Mouse (Mus musculus) CD4-positive helper T cell, adult 2 months (primary cell): ENCODE measurements around the gene Crocc.

Source experiments
- DNase-seq: peaks from one replicate; pipeline ENCODE4 v3.0.0-alpha.2; 2012; ENCODE audit warnings: low read depth, missing footprints, low spot score

The Crocc gene

GRCm38 (mm10) chr4:141060426-141061301 lies at the start of gene Crocc:
Gene Crocc (minus strand): TSS chr4:141060550.
- peak; percentile 99 for DNase-seq

- DNase-seq: no peak
Measured at GRCm38 (mm10) chr4:141108196-141108732, 47.9 kb upstream of the Crocc start.

GRCm38 (mm10) chr4:141106526-141107183 lies 46.3 kb upstream of the Crocc start:
- no peak for DNase-seq

- no peak for DNase-seq
Measured at GRCm38 (mm10) chr4:141101855-141102254, 41.5 kb upstream of the Crocc start.

GRCm38 (mm10) chr4:141101291-141101690 lies 40.9 kb upstream of the Crocc start:
- DNase-seq: no peak

GRCm38 (mm10) chr4:141099956-141100355 lies 39.6 kb upstream of the Crocc start:
- DNase-seq: no peak

GRCm38 (mm10) chr4:141098935-141099334 lies 38.6 kb upstream of the Crocc start:
- peak; percentile 22 for DNase-seq

GRCm38 (mm10) chr4:141096710-141097109 lies 36.4 kb upstream of the Crocc start:
- no peak for DNase-seq

- no peak for DNase-seq
Measured at GRCm38 (mm10) chr4:141095016-141095415, 34.7 kb upstream of the Crocc start.

GRCm38 (mm10) chr4:141088714-141089113 lies 28.4 kb upstream of the Crocc start:
- no peak for DNase-seq

- DNase-seq: no peak
Measured at GRCm38 (mm10) chr4:141088033-141088432, 27.7 kb upstream of the Crocc start, which contains the start of gene Spata21. Gene Spata21 (plus strand): TSS chr4:141088333.

- no peak for DNase-seq
Measured at GRCm38 (mm10) chr4:141086862-141087261, 26.5 kb upstream of the Crocc start.

- peak; percentile 15 for DNase-seq
Measured at GRCm38 (mm10) chr4:141078510-141079137, 18.3 kb upstream of the Crocc start.

GRCm38 (mm10) chr4:141077681-141078509 lies 17.5 kb upstream of the Crocc start, which contains the start of gene Necap2:
Gene Necap2 (minus strand): TSS chr4:141078357.
- peak; percentile 95 for DNase-seq

- DNase-seq: peak; percentile 18
Measured at GRCm38 (mm10) chr4:141076761-141077506, 16.6 kb upstream of the Crocc start.

- DNase-seq: no peak
Measured at GRCm38 (mm10) chr4:141074109-141074508, 13.8 kb upstream of the Crocc start.

- DNase-seq: no peak
Measured at GRCm38 (mm10) chr4:141073661-141074060, 13.3 kb upstream of the Crocc start.

- DNase-seq: no peak
Measured at GRCm38 (mm10) chr4:141072502-141072901, 12.2 kb upstream of the Crocc start.

GRCm38 (mm10) chr4:141069731-141070130 lies 9.4 kb upstream of the Crocc start:
- DNase-seq: peak; percentile 55

GRCm38 (mm10) chr4:141068655-141069054 lies 8.3 kb upstream of the Crocc start:
- DNase-seq: no peak
